Mouse (Mus musculus): ENCODE data around the gene Ppil4.
A peak's percentile ranks its signal among the peaks of the same experiment; 100 is the strongest.

Ppil4 gene

GRCm38 (mm10) chr10:7824663-7825280 is 32.1 kb downstream of the Ppil4 start:
- DNase-seq (ENCODE audit: low spot score) = no peak

- DNase-seq (ENCODE audit: low spot score) = no peak
These were observed 32.6 kb downstream of the Ppil4 start for GRCm38 (mm10) chr10:7825281-7825665.

- no peak for DNase-seq (ENCODE audit: low spot score)
These were observed 33.4 kb downstream of the Ppil4 start for GRCm38 (mm10) chr10:7826106-7826505.

GRCm38 (mm10) chr10:7832171-7832676 is 39.5 kb downstream of the Ppil4 start, which contains the start of gene Zc3h12d:
Gene Zc3h12d (plus strand): TSS chr10:7832470.
- no peak for DNase-seq (ENCODE audit: low spot score)

- DNase-seq (ENCODE audit: low spot score) = no peak
These were observed 40.9 kb downstream of the Ppil4 start for GRCm38 (mm10) chr10:7833377-7834165.

- DNase-seq (ENCODE audit: low spot score) = no peak
These were observed 42.1 kb downstream of the Ppil4 start for GRCm38 (mm10) chr10:7834671-7835225.

GRCm38 (mm10) chr10:7836902-7837301 is 44.2 kb downstream of the Ppil4 start:
- DNase-seq (ENCODE audit: low spot score) = no peak

- DNase-seq (ENCODE audit: low spot score) = no peak
These were observed 44.8 kb downstream of the Ppil4 start for GRCm38 (mm10) chr10:7837446-7837845.

GRCm38 (mm10) chr10:7838036-7838435 is 45.3 kb downstream of the Ppil4 start:
- no peak for DNase-seq (ENCODE audit: low spot score)

GRCm38 (mm10) chr10:7838874-7839421 is 46.3 kb downstream of the Ppil4 start:
- no peak for DNase-seq (ENCODE audit: low spot score)

- DNase-seq (ENCODE audit: low spot score) = no peak
These were observed 47.1 kb downstream of the Ppil4 start for GRCm38 (mm10) chr10:7839551-7840352.

- DNase-seq (ENCODE audit: low spot score) = no peak
These were observed 47.7 kb downstream of the Ppil4 start for GRCm38 (mm10) chr10:7840353-7840733.

GRCm38 (mm10) chr10:7840785-7841184 is 48.1 kb downstream of the Ppil4 start:
- DNase-seq (ENCODE audit: low spot score) = no peak

- peak; percentile 45 for DNase-seq (ENCODE audit: low spot score)
These were observed 48.9 kb downstream of the Ppil4 start for GRCm38 (mm10) chr10:7841571-7842080.

- no peak for DNase-seq (ENCODE audit: low spot score)
These were observed 50.5 kb downstream of the Ppil4 start for GRCm38 (mm10) chr10:7843181-7843580.

- DNase-seq (ENCODE audit: low spot score) = no peak
These were observed 51.5 kb downstream of the Ppil4 start for GRCm38 (mm10) chr10:7844161-7844560.

- no peak for DNase-seq (ENCODE audit: low spot score)
These were observed 52.4 kb downstream of the Ppil4 start for GRCm38 (mm10) chr10:7845136-7845535.

GRCm38 (mm10) chr10:7845991-7846390 is 53.3 kb downstream of the Ppil4 start:
- no peak for DNase-seq (ENCODE audit: low spot score)

GRCm38 (mm10) chr10:7847166-7847605 is 54.5 kb downstream of the Ppil4 start:
- no peak for DNase-seq (ENCODE audit: low spot score)

- DNase-seq (ENCODE audit: low spot score) = no peak
These were observed 59.2 kb downstream of the Ppil4 start for GRCm38 (mm10) chr10:7851891-7852290.

GRCm38 (mm10) chr10:7860494-7860893 is 67.8 kb downstream of the Ppil4 start:
- no peak for DNase-seq (ENCODE audit: low spot score)

Measured in layer of hippocampus, adult 9-10 months (tissue).